Mouse (Mus musculus) kidney, postnatal 4 days (tissue): ENCODE measurements around the gene Gsc2.
"Not testable (repeated sequence)": the region's sequence is repeated elsewhere in the genome, so short reads cannot be mapped to it uniquely, and the experiment has no call there.

Experiments
- DNase-seq, 2 experiments: peaks; one replicate each; pipeline ENCODE4 v3.0.0; 2021; ENCODE audit warnings: mixed read lengths in 2 of 2

Gene Gsc2

GRCm38 (mm10) chr16:17914307-17915249, at the start of gene Gsc2:
Gene Gsc2, minus strand, starts transcription at chr16:17915059.
- DNase-seq = peak; percentile 34 to 49

- DNase-seq = no peak
Observed at GRCm38 (mm10) chr16:17962091-17962490, 47.2 kb upstream of the Gsc2 start.

- DNase-seq = not testable (repeated sequence)
Observed at GRCm38 (mm10) chr16:17956052-17956638, 41.3 kb upstream of the Gsc2 start.

- no peak for DNase-seq
Observed at GRCm38 (mm10) chr16:17951618-17952017, 36.8 kb upstream of the Gsc2 start.

GRCm38 (mm10) chr16:17950068-17950467, 35.2 kb upstream of the Gsc2 start:
- no peak for DNase-seq

GRCm38 (mm10) chr16:17949421-17949877, 34.6 kb upstream of the Gsc2 start:
- no peak for DNase-seq

- DNase-seq = peak; percentile 28 to 61
Observed at GRCm38 (mm10) chr16:17945081-17945831, 30.4 kb upstream of the Gsc2 start.

GRCm38 (mm10) chr16:17943466-17943865, 28.6 kb upstream of the Gsc2 start:
- no peak for DNase-seq

GRCm38 (mm10) chr16:17939255-17939751, 24.4 kb upstream of the Gsc2 start:
- DNase-seq = peak in 1 of 2 experiments; percentile 27

GRCm38 (mm10) chr16:17938821-17939220, 24.0 kb upstream of the Gsc2 start:
- DNase-seq = peak; percentile 74 to 84

- DNase-seq = no peak
Observed at GRCm38 (mm10) chr16:17938187-17938586, 23.3 kb upstream of the Gsc2 start.

GRCm38 (mm10) chr16:17936776-17937175, 21.9 kb upstream of the Gsc2 start:
- DNase-seq = no peak

- DNase-seq = no peak
Observed at GRCm38 (mm10) chr16:17934445-17934910, 19.6 kb upstream of the Gsc2 start.

- DNase-seq = no peak
Observed at GRCm38 (mm10) chr16:17933594-17934444, 19.0 kb upstream of the Gsc2 start.

GRCm38 (mm10) chr16:17931906-17932460, 17.1 kb upstream of the Gsc2 start:
- DNase-seq = no peak

- DNase-seq = no peak
Observed at GRCm38 (mm10) chr16:17929631-17930030, 14.8 kb upstream of the Gsc2 start.

GRCm38 (mm10) chr16:17929211-17929610, 14.4 kb upstream of the Gsc2 start:
- DNase-seq = no peak

GRCm38 (mm10) chr16:17928627-17929104, 13.8 kb upstream of the Gsc2 start:
- peak; percentile 83 to 92 for DNase-seq

- DNase-seq = peak; percentile 83 to 89
Observed at GRCm38 (mm10) chr16:17928087-17928580, 13.3 kb upstream of the Gsc2 start, which contains the start of gene Slc25a1. Gene Slc25a1, minus strand, starts transcription at chr16:17928219.

GRCm38 (mm10) chr16:17927351-17928082, 12.7 kb upstream of the Gsc2 start:
- peak; percentile 70 to 79 for DNase-seq
